Mouse (Mus musculus) lung, embryonic 16.5 days (tissue): Measurements from ENCODE around the gene Usp24. TPM values are rescaled to one million over a fixed set of nuclear protein-coding genes. Genes with fewer than 3 reads are reported as not detected.

ENCODE experiments used
- ATAC-seq: fragments of 200-750 bp; cut with Nextera tagmentation; 2 replicates; pipeline ENCODE4 v1.8.0; 2017; ENCODE audit warnings: low read depth, mild to moderate bottlenecking, moderate library complexity
- H3K27ac ChIP-seq: fragments of 300-500 bp; sonication (generic); 2 replicates; pipeline ENCODE4 v1.5.1; 2014; ENCODE audit warnings: mild to moderate bottlenecking, control low read depth, low read length
- H3K27me3 ChIP-seq: fragments of 300-500 bp; sonication (generic); 2 replicates; pipeline ENCODE4 v1.6.1; 2014; ENCODE audit warnings: low read depth, low read length, mixed read lengths; ENCODE audit not compliant: control insufficient read depth, insufficient read depth
- H3K36me3 ChIP-seq: fragments of 300-500 bp; sonication (generic); 2 replicates; pipeline ENCODE4 v1.6.1; 2014; ENCODE audit warnings: low read length; ENCODE audit not compliant: control insufficient read depth, insufficient read depth
- H3K4me1 ChIP-seq: fragments of 300-500 bp; sonication (generic); replicated peaks from 2 replicates; pipeline ENCODE4 v1.6.1; 2014; ENCODE audit warnings: low read length, mixed read lengths; ENCODE audit not compliant: control insufficient read depth, insufficient read depth
- H3K4me2 ChIP-seq: fragments of 300-500 bp; sonication (generic); 2 replicates; pipeline ENCODE4 v1.6.1; 2014; ENCODE audit warnings: low read depth, low read length, control low read depth
- H3K4me3 ChIP-seq: fragments of 300-500 bp; sonication (generic); 2 replicates; pipeline ENCODE4 v1.5.1; 2014; ENCODE audit warnings: mild to moderate bottlenecking, low read length, control low read depth
- H3K9ac ChIP-seq: fragments of 300-500 bp; sonication (generic); 2 replicates; pipeline ENCODE4 v1.6.1; 2014; ENCODE audit warnings: low read length, control low read depth
- H3K9me3 ChIP-seq: fragments of 300-500 bp; sonication (generic); 2 replicates; pipeline ENCODE4 v1.6.1; 2016; ENCODE audit warnings: low read length; ENCODE audit not compliant: control insufficient read depth
- WGBS: fragments of 180-500 bp; shearing (Covaris S2); extraction: QIAGEN DNeasy Blood & Tissue Kit; methylation state at CpG from one replicate; pipeline ENCODE4 v1.1.7; 2014; 5-methylcytosine and 5-hydroxymethylcytosine counted together
- polyA plus RNA-seq: library from polyadenylated mRNA; unstranded; fragments of >200 nt; fragmentation: Nextera tagmentation; extraction: Ambion mirVana; gene quantifications from 2 replicates; pipeline ENCODE4 v1.2.1, GENCODE M21; 2015

Usp24 gene
- polyA plus RNA-seq, 1 experiment from 2014 or later = 4.4 TPM

DNA sequence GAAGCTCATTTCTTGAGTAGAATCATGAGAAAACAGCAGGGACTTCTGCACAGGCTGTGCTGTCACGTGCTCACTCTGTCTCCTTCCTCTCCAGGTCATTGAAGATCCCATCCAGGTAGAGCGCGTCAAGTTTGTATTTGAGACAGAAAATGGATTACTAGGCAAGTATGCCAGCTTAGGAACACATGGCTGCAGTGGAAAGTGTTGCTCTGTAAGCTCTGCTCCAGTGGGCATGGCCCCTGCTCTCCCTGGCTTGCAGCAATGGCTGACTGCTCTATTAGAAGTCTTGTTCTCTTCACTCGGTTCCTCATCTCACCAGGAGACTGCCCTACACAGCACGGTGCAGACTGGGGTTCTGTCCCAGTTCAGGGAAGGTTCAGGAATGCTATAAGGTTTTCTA lies 114.4 kb downstream of the Usp24 start:
- no peak overlapping the region for H3K9ac ChIP-seq
- WGBS = 95% methylated on average over 5 of the region's 5 CpGs
- H3K4me3 ChIP-seq = no peak overlapping the region
- no peak overlapping the region for H3K4me2 ChIP-seq
- peaks cover 26% of the 10 kb centered on the region for H3K36me3 ChIP-seq
- H3K9me3 ChIP-seq = no peaks in the 10 kb centered on the region
- H3K27ac ChIP-seq = no peak overlapping the region
- ATAC-seq = no peak
- no peaks in the 10 kb centered on the region for H3K27me3 ChIP-seq
- H3K4me1 ChIP-seq = no peaks in the 10 kb centered on the region

DNA sequence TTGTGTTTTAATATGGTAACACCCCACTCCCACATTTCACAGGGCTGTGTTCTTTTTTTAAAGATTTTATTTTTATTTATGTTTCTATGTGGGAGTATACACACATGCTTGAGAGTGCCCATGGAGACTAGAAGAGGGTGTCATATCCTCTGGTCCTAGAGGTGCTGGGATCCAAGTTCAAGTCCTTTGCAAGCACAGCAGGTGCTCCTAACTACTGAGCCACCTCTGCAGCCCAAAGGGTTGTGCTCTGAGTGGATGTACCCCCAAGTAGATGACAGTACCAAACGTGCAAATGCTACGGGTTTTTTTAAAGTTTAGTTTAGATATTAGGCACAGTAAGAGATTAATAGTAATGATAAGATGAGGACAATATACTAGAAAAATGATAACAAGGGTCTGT lies 119.4 kb downstream of the Usp24 start:
- no peak overlapping the region for H3K9ac ChIP-seq
- H3K36me3 ChIP-seq = peaks cover 45% of the 10 kb centered on the region
- H3K4me3 ChIP-seq = no peak overlapping the region
- ATAC-seq = no peak
- H3K4me2 ChIP-seq = no peak overlapping the region
- WGBS = 86% methylated on average over 2 of the region's 2 CpGs
- no peaks in the 10 kb centered on the region for H3K9me3 ChIP-seq
- no peaks in the 10 kb centered on the region for H3K4me1 ChIP-seq
- H3K27ac ChIP-seq = no peak overlapping the region
- no peaks in the 10 kb centered on the region for H3K27me3 ChIP-seq

DNA sequence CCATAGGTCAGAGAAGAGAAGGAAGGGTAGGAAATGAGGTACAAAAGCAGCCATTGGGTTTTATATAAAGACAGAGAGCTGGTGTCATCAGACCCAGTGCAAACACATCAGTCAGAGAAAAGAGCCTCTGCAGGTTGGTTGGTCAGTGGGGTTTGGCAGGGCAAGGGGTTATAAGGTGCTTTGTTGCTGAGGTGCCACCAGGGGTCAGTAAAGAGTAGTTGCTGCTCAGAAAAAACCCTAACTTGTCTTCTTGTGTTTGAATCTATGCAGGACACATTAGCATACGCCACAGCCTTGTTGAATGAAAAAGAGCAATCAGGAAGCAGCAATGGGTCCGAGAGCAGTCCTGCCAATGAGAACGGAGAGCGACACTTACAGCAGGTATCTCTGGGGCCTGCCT lies 120.5 kb downstream of the Usp24 start:
- Histone ChIP-seq H3K4me1 (no peaks in the 10 kb centered on the region), H3K4me3 (no peak overlapping the region), H3K9me3 (no peaks in the 10 kb centered on the region), H3K27me3 (no peaks in the 10 kb centered on the region), H3K9ac (no peak overlapping the region), H3K4me2 (no peak overlapping the region), H3K36me3 (peaks cover 34% of the 10 kb centered on the region), H3K27ac (no peak overlapping the region)
- 67% methylated on average over 4 of the region's 4 CpGs for WGBS
- ATAC-seq = no peak

DNA sequence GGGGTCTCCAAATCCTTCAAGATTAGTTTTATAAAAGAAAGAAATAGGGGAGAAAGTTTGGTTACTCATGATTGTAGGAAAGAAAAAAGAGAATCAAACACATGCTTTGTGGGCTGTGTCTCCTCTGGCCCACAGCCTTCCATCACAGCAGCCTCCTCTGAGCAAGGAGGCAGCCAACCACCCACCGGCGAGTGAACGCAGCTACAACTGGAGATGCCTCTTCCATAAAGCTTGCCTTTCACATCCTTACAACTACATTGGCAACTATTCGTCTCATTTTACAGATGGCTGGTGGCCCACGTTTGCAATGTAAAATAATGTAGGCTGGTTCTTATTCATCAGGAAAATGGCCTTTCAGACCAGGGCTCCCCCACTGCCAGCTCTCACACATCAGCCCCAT lies 121.2 kb downstream of the Usp24 start:
- Histone ChIP-seq H3K4me2 (no peak overlapping the region), H3K4me3 (no peak overlapping the region), H3K9me3 (no peaks in the 10 kb centered on the region), H3K9ac (no peak overlapping the region), H3K4me1 (no peaks in the 10 kb centered on the region), H3K36me3 (peaks cover 28% of the 10 kb centered on the region), H3K27ac (no peak overlapping the region), H3K27me3 (no peaks in the 10 kb centered on the region)
- ATAC-seq = no peak
- WGBS = 92% methylated on average over 5 of the region's 5 CpGs

DNA sequence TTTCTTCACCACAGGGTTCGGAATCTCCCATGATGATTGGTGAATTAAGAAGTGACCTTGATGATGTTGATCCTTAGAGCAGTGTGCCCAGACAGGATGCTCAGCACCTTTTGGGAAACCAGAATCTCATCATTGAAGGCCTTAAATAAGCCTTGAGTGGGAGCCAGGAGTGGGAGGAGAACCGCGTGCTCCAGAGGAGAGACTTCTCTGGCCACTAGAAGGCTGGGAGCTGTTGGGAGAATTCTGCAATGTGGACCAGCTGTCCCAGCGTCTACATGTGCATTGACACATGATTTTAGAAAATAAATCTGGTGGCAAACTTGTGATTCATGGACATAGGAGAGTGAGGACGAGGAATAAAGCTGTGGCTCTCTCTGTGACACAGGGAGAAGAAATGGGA lies 122.8 kb downstream of the Usp24 start:
- no peaks in the 10 kb centered on the region for H3K9me3 ChIP-seq
- ATAC-seq = no peak
- peaks cover 26% of the 10 kb centered on the region for H3K36me3 ChIP-seq
- no peaks in the 10 kb centered on the region for H3K27me3 ChIP-seq
- no peak overlapping the region for H3K4me2 ChIP-seq
- H3K9ac ChIP-seq = no peak overlapping the region
- no peaks in the 10 kb centered on the region for H3K4me1 ChIP-seq
- no peak overlapping the region for H3K27ac ChIP-seq
- 84% methylated on average over 5 of the region's 5 CpGs for WGBS
- no peak overlapping the region for H3K4me3 ChIP-seq

DNA sequence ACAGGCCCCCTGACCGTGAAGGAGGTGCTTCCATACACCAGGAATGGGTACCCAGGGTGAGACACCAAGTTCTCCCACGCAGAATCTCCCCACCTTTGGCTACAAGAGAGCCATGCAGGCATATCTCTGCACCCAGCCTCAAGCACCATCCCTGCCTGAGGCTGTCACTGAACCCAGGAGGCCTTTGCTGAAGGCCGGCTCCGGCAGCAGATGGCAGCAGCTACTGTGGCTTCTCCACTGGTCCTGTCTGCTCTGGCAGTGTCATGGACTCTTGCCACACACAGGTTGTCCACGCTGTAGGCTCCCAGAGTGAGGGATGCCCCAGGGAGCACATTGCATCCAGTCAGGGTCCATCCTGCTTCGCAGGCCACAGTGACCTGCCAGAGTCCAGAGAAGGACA lies 127.2 kb downstream of the Usp24 start:
- H3K27ac ChIP-seq = no peak overlapping the region
- no peak overlapping the region for H3K9ac ChIP-seq
- H3K27me3 ChIP-seq = no peaks in the 10 kb centered on the region
- H3K4me1 ChIP-seq = no peaks in the 10 kb centered on the region
- H3K9me3 ChIP-seq = no peaks in the 10 kb centered on the region
- H3K4me2 ChIP-seq = no peak overlapping the region
- 78% methylated on average over 6 of the region's 6 CpGs for WGBS
- ATAC-seq = no peak
- no peak overlapping the region for H3K4me3 ChIP-seq
- H3K36me3 ChIP-seq = peaks cover 4% of the 10 kb centered on the region

DNA sequence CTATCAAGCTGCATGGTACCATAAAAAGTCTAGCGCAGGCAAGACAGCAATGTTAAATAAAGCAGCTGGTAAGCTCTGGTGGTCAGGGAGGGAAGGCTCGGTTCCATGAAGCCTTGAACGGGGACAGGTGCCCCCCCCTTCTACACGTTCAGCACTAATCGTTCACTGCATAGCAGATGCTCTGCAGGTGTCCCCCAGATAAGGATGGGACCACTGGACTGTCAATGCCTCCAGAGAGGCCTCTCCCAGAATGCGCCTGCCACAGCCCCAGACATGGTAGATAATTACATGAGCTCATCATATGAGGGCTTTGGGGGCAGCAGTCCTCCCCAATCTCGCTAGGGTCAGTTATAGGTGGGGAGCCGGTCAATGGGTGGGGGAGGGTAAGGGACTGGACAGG lies 133.3 kb downstream of the Usp24 start:
- Histone ChIP-seq H3K9me3 (no peaks in the 10 kb centered on the region), H3K9ac (no peak overlapping the region), H3K36me3 (no peaks in the 10 kb centered on the region), H3K27ac (no peak overlapping the region), H3K4me3 (no peak overlapping the region), H3K4me2 (no peak overlapping the region), H3K4me1 (no peaks in the 10 kb centered on the region), H3K27me3 (no peaks in the 10 kb centered on the region)
- no peak for ATAC-seq
- WGBS = 78% methylated on average over 8 of the region's 8 CpGs

DNA sequence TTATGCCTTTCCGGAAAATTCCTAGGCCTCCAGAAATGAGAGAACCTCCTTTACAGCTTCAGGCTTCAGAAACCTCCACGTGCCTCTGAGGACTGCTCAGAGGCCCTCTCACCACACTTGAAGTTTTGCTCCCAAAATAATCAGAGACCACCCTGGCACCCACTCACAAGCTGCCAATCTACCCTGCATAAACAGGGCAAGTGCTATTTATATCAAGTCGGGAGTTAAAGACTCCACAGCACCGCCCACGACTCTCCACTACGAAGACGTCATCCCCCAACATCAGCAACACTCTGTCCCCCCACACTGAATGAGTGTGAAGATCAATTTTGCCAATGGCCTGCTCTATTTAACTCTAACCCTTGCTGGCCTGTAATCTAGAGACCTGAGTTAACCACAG lies 136.4 kb downstream of the Usp24 start:
- 52% methylated on average over 7 of the region's 7 CpGs for WGBS
- Histone ChIP-seq H3K4me1 (no peaks in the 10 kb centered on the region), H3K4me3 (no peak overlapping the region), H3K9ac (no peak overlapping the region), H3K36me3 (no peaks in the 10 kb centered on the region), H3K27me3 (no peaks in the 10 kb centered on the region), H3K9me3 (no peaks in the 10 kb centered on the region), H3K27ac (no peak overlapping the region), H3K4me2 (no peak overlapping the region)
- ATAC-seq = no peak

DNA sequence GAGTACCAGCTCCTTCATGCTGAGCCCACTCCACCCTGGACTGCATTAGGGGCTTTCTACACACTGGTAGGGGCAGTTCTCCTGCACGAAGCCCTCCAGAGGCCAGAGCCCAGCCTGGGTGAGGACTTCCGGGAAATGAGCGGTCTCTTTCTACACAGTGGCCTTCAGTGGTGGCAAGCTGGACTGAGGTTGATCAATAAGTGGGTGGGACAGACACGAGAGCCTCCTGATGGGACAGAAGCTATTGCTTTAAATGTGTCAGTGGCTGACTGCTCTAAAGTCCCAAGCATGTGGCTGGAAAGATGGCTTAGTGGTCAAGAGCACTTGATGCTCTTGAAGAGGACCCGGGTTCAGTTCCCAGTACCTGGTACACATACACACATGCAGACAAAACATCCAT lies 137.1 kb downstream of the Usp24 start:
- Histone ChIP-seq H3K9ac (no peak overlapping the region), H3K9me3 (no peaks in the 10 kb centered on the region)
- WGBS = 91% methylated on average over 5 of the region's 5 CpGs

DNA sequence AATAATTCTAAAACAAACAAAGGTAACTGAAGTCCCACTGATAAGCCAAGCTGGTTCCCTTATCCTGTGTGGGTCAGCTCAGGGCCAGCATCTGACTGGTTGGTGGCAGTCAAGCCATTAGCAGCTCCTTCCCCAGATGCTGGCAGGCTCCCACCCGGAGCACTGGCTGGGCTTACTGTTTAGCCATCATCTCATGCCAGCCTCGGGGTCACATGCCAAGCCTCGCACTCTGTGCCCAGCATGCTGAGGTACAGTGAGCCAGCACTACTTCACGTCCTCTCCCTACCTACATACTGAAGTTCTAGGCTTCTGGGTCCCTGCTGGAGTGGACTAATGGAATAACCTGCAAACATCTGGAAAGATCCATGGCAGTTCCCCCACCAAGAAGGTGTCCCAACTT lies 137.5 kb downstream of the Usp24 start:
- Histone ChIP-seq H3K27ac (no peak overlapping the region), H3K9me3 (no peaks in the 10 kb centered on the region), H3K4me3 (no peak overlapping the region), H3K9ac (no peak overlapping the region), H3K4me1 (no peaks in the 10 kb centered on the region), H3K4me2 (no peak overlapping the region), H3K27me3 (no peaks in the 10 kb centered on the region), H3K36me3 (no peaks in the 10 kb centered on the region)
- no peak for ATAC-seq
- WGBS = 73% methylated on average over 4 of the region's 4 CpGs

More for the DNA sequence above, 137.1 kb downstream of the Usp24 start:
- Histone ChIP-seq H3K4me3 (no peak overlapping the region), H3K27ac (no peak overlapping the region), H3K27me3 (no peaks in the 10 kb centered on the region), H3K4me1 (no peaks in the 10 kb centered on the region), H3K36me3 (no peaks in the 10 kb centered on the region), H3K4me2 (no peak overlapping the region)
- ATAC-seq = no peak
